Mouse (Mus musculus): Measurements from ENCODE around the gene Calhm4. TPM values are rescaled to one million over a fixed set of nuclear protein-coding genes. Genes with fewer than 3 reads are reported as not detected.

Gene Calhm4
- polyA plus RNA-seq, 1 experiment, result not detected

DNA sequence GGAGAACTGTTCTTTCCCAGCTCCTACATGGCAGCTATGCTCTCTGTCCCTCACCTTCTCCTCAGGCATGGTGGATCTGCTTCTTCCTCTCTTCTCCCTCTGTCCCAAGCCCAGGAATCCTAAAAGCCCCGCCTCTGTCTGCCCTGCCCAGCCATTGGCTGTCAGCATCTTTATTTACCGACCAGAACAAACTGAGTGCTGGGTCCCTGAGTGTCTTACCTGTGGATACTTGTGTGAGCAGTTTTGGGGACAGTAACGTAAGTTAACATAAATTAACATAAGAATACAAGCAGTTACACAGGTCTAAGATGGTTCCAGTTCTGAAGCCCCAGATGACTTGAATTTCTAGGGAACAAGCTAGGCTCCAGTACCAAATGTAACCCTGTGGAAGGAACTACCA is 22.5 kb upstream of the Calhm4 start:
- Histone ChIP-seq H3K4me1 (ENCODE audit: control insufficient read depth, insufficient read depth, low read length) (0 out of 2 replicates have a peak, but pooled peaks cover 5% of the 10 kb centered on the region), H3K27ac (ENCODE audit: insufficient read depth, low read depth, low read length) (no peak overlapping the region), H3K4me3 (ENCODE audit: insufficient read depth, low read length) (no peak overlapping the region)
- no peak for TF ChIP-seq POLR2A (IDR thresholded peaks at IDR 0.05; ENCODE audit: borderline replicate concordance, low read depth, low read length)
- TF ChIP-seq CTCF (IDR thresholded peaks at IDR 0.05; ENCODE audit: low read depth, low read length), result no peak

DNA sequence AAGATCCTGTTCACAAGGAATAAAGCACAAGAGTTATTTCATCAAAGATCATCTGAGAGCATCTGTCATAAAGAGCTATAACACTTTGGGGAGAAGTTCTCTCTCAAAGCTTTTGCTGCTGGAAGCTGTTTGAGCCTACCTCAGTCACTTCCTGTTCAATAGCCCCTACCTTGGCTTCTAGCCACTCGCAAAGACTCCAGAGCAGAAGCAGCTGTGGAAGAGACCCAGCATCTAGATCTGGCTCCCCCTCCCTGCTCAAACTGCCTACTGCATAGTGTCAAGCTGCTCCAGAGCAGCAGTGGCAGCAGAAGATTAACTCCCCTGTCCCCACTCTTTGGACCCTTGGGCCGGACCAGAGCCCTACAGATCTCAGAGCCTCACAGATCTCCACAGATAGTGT is 9.9 kb upstream of the Calhm4 start:
- TF ChIP-seq POLR2A (IDR thresholded peaks at IDR 0.05; ENCODE audit: borderline replicate concordance, low read depth, low read length), result no peak
- TF ChIP-seq CTCF (IDR thresholded peaks at IDR 0.05; ENCODE audit: low read depth, low read length), result no peak
- Histone ChIP-seq H3K4me3 (ENCODE audit: insufficient read depth, low read length) (no peak overlapping the region), H3K4me1 (ENCODE audit: control insufficient read depth, insufficient read depth, low read length) (0 out of 2 replicates have a peak, but pooled peaks cover under 1% of the 10 kb centered on the region), H3K27ac (ENCODE audit: insufficient read depth, low read depth, low read length) (no peak overlapping the region)

DNA sequence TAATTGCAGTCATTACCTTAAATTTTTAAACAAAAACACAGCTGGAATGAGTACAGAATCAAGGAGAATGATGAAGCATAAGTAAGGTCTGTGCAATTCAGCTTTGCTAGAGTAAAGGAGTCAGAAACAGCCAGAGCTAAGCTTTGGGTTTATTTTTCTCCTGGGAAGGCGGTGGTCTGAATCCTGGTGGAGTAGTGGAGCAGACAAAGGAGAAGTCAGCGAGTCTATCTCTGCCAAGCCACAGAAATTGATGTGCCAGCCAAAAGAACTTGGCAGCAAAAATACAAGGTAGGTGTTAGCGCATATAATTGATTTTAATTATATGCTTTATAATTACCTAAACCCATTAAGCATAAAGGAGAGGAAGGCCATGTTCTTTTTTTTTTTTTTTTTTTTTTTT is 6.7 kb downstream of the Calhm4 start, which contains the start of gene Trappc3l:
TSS of gene Trappc3l (plus strand) at position 197 of the 400 bp plus-strand sequence.
- no peak within 1 kb of the TSS for H3K4me3 ChIP-seq (ENCODE audit: insufficient read depth, low read length)
- H3K4me1 ChIP-seq (ENCODE audit: control insufficient read depth, insufficient read depth, low read length), result no peaks in the 10 kb centered on the region
- no peak for TF ChIP-seq CTCF (IDR thresholded peaks at IDR 0.05; ENCODE audit: low read depth, low read length)
- TF ChIP-seq POLR2A (IDR thresholded peaks at IDR 0.05; ENCODE audit: borderline replicate concordance, low read depth, low read length), result no peak
- no peak within 1 kb of the TSS for H3K27ac ChIP-seq (ENCODE audit: insufficient read depth, low read depth, low read length)

DNA sequence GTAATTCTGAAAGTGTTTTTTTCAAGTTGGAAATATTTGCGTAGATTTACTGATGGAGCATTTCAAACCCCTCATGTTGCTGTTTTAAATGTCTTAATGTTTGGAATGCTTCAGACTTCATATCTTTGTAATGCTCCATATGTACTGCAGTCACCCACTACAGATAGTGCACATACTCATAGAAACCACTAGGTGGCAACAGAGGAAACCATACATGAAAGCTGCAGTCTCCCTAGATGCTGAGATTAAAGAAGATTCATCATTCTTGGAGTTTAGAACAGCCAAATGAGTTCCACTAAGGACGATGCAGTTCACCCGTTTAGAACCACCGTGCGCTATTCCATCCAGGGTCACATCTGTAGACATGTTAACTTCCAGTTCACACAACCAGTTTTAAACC is 7.5 kb downstream of the Calhm4 start:
- no peak overlapping the region for H3K27ac ChIP-seq (ENCODE audit: insufficient read depth, low read depth, low read length)
- no peak overlapping the region for H3K4me3 ChIP-seq (ENCODE audit: insufficient read depth, low read length)
- no peak for TF ChIP-seq POLR2A (IDR thresholded peaks at IDR 0.05; ENCODE audit: borderline replicate concordance, low read depth, low read length)
- no peak for TF ChIP-seq CTCF (IDR thresholded peaks at IDR 0.05; ENCODE audit: low read depth, low read length)
- no peaks in the 10 kb centered on the region for H3K4me1 ChIP-seq (ENCODE audit: control insufficient read depth, insufficient read depth, low read length)

DNA sequence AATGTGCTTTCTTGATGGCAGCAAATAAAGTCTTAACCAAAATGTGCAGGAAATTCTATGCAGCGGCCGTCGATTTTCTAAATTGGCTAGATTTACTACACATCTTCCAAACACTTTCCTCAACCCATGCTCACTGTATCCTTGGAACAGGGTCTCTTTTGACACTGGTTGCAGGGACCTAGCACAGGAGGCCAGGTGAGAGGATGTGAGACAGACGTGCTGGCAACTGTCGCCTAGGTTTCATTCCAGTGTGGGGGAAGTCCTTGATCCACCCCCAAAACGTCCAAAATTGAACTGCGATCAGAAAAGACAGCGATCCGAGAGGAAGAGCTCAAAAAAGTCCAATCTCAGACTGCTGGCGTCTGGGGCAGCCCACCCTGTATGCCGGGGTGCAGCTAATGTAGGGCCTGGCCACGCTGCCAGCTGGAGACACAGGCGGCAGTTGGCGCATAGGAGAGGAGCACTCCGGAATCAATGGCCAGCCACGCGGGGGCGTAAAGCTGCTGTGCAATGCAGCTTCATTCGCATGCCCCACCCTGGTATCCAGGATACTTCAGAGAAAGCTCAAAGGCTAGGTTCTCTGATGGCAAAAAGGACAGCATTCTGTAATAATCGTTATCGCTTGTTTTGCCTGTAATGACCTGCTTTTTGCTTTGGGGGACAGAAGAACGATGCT is 10.3 kb downstream of the Calhm4 start:
- Histone ChIP-seq H3K4me1 (ENCODE audit: control insufficient read depth, insufficient read depth, low read length) (no peaks in the 10 kb centered on the region), H3K4me3 (ENCODE audit: insufficient read depth, low read length) (no peak overlapping the region), H3K27ac (ENCODE audit: insufficient read depth, low read depth, low read length) (no peak overlapping the region)
- TF ChIP-seq CTCF (IDR thresholded peaks at IDR 0.05; ENCODE audit: low read depth, low read length) (no peak), POLR2A (IDR thresholded peaks at IDR 0.05; ENCODE audit: borderline replicate concordance, low read depth, low read length) (no peak)

DNA sequence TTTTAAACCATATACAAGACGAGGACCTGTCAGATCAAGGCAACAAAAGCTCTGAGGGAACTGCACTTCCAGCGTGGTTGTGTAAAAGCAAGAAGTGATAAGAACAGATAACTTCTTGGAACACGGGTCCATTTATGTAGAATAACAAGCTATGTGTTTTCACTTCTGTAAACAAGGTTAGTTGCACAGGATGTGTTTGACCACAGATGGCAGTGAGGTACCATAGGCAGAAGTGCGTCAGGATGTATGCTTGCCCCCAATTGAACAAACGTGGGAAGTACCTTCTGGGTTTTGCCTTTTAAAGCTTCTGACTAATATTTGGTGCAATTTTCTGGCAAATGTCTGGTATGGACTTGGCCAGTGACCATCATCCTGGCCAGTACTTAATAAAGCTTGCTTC is 13.8 kb downstream of the Calhm4 start:
- H3K27ac ChIP-seq (ENCODE audit: insufficient read depth, low read depth, low read length), result no peak overlapping the region
- no peak for TF ChIP-seq CTCF (IDR thresholded peaks at IDR 0.05; ENCODE audit: low read depth, low read length)
- H3K4me1 ChIP-seq (ENCODE audit: control insufficient read depth, insufficient read depth, low read length), result no peaks in the 10 kb centered on the region

DNA sequence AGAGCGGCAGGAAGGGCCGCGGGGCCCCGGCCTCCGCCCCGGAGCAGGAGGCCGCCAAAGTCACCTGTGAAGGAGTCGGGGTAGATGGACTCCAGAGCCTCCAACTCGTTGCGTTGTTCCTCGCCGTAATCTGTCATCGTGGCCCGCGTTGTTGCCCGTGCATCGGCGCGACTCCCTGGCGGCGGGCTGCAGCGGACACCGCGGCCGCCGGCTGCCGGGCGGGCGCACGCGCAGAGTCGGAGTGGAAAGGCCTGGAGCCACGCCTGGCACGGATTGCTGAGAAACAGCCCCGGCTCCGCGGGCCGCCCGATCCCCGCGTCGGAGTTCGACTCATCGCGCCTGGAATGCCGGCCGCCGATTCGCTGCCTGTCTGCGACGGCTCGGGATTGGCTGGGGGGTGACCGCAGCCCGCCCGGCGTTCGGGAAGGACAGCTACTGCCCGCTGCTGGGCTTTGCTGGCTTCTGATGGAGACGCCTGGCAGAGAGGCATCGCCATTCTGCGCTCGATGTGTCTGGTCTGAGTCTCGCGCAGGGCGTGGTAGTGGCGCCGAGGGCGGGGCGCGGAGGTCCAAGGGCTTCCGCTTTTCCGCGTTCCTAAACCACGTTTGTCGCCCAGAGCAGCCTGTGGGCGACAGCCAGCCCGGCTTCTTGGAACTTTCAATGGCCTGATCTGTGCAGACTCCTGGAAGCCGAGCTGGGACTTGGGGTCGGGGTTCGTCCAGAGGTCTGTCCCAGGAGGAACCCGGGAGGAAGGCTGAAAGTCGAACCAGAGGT is 24.6 kb downstream of the Calhm4 start, which contains the start of gene Rwdd1:
TSS of gene Rwdd1 (minus strand) at position 323 of the 774 bp plus-strand sequence.
- Histone ChIP-seq H3K4me3 (ENCODE audit: insufficient read depth, low read length) (peak within 1 kb of the TSS; percentile 82), H3K4me1 (ENCODE audit: control insufficient read depth, insufficient read depth, low read length) (peaks cover 33% of the 10 kb centered on the region), H3K27ac (ENCODE audit: insufficient read depth, low read depth, low read length) (peak within 1 kb of the TSS; percentile 83)
- TF ChIP-seq CTCF (IDR thresholded peaks at IDR 0.05; ENCODE audit: low read depth, low read length) (no peak), POLR2A (IDR thresholded peaks at IDR 0.05; ENCODE audit: borderline replicate concordance, low read depth, low read length) (peak; percentile 64; the same call in 1 of the 2 replicates)

More for the DNA sequence above, 13.8 kb downstream of the Calhm4 start:
- no peak overlapping the region for H3K4me3 ChIP-seq (ENCODE audit: insufficient read depth, low read length)

DNA sequence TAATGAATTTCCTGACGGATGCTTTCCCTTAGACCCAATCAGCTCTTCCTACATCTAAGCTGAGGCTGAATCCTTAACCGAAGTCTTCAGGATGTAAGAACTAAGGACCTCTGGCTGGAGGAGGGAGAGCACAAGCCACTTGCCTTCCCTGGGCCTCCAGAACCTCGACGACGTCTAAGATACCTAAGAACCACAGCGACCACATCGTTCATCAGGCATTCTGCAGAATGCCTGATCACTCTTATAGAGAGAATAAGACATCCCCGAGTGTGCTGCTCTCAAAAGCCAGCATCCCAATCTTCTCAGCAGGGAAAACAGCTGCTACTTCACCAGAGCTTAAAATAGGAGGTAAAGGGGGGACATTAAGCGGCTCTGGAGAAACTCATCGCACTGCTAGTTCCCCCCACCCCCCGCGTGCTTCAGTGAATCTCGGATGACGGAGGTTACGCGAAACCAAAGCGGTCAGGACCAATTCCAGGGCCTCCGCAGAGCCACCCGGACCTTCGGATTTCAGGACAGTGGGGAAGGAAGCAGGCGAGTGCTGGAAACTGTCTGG is 25.3 kb downstream of the Calhm4 start:
- no peak for TF ChIP-seq POLR2A (IDR thresholded peaks at IDR 0.05; ENCODE audit: borderline replicate concordance, low read depth, low read length)
- Histone ChIP-seq H3K4me3 (ENCODE audit: insufficient read depth, low read length) (peak overlapping the region; percentile 82), H3K27ac (ENCODE audit: insufficient read depth, low read depth, low read length) (peak overlapping the region; percentile 83), H3K4me1 (ENCODE audit: control insufficient read depth, insufficient read depth, low read length) (peaks cover 33% of the 10 kb centered on the region)

DNA sequence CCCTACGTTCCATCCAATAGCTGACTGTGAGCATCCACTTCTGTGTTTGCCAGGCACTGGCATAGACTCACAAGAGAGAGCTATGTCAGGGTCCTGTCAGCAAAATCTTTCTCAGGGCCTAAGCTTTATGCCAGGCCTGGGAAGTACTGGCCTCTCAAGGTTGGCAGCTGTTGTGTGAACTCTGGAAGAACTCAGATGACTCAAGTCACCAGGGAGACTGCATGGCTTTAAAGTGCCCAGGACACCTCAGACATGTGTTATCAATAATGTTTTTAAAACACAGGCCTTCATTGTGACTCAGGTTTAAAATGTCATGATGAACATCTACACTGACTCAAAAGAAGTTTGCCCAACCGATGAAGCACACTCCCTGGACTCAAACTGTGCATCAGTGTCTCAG is 30.9 kb downstream of the Calhm4 start:
- TF ChIP-seq POLR2A (IDR thresholded peaks at IDR 0.05; ENCODE audit: borderline replicate concordance, low read depth, low read length), result no peak
- TF ChIP-seq CTCF (IDR thresholded peaks at IDR 0.05; ENCODE audit: low read depth, low read length), result no peak
- Histone ChIP-seq H3K4me1 (ENCODE audit: control insufficient read depth, insufficient read depth, low read length) (peaks cover 17% of the 10 kb centered on the region), H3K27ac (ENCODE audit: insufficient read depth, low read depth, low read length) (no peak overlapping the region), H3K4me3 (ENCODE audit: insufficient read depth, low read length) (no peak overlapping the region)

DNA sequence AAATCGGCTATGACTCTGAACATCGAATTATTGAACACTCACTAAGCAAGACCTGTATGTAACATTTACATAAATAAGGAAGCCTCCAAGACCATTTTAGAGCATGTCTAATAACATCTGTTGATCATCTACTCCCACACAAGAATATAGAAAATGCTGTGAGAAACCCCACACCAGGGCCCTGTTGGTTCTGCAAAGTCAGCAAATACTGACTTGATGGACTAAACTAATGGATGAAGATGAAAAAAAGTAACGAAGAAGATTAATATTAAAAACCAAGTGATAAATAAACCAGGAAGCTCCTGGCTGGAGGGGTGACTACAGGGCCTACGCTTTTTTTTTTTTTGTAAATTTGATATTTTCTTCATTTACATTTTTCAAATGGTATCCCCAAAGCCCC is 31.5 kb downstream of the Calhm4 start:
- TF ChIP-seq CTCF (IDR thresholded peaks at IDR 0.05; ENCODE audit: low read depth, low read length) (no peak), POLR2A (IDR thresholded peaks at IDR 0.05; ENCODE audit: borderline replicate concordance, low read depth, low read length) (no peak)
- H3K4me1 ChIP-seq (ENCODE audit: control insufficient read depth, insufficient read depth, low read length), result peaks cover 15% of the 10 kb centered on the region
- H3K27ac ChIP-seq (ENCODE audit: insufficient read depth, low read depth, low read length), result no peak overlapping the region
- H3K4me3 ChIP-seq (ENCODE audit: insufficient read depth, low read length), result no peak overlapping the region
